Comparison of ENCODE assay signal across 29 mouse cellular contexts in the genomic region with DNA sequence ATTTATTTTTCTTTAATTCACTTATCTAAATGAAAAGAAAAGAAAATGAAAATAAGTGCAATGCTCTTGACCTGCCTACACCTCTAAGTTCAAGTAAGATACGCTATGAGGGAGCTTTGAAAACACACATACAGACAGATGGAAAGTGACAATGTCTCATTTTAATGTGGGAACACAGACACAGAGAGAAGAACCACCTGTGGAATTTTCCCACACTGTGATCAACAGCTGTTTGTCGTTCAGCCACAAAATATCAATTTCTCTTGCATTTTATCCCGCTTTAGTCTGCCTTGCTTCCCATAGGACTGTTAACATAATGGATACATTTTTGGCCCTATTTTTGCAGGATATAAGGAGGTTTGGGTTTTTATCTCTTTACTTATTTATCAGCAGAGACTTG. TPM values are rescaled to one million over a fixed set of nuclear protein-coding genes. Genes with fewer than 3 reads are reported as not detected.
"Had no signal": no experiment of that assay in that cellular context is flagged by ENCODE, and none has a peak within 500 bp of the region (broad histone marks: within the 10 kb centered on the region; RNA-seq: fewer than 3 reads in every experiment).

No protein-coding gene starts in this region.

- H3K27me3 ChIP-seq: hindbrain, embryonic 15.5 days; limb, embryonic 15.5 days; midbrain, embryonic 12.5 days; midbrain, embryonic 15.5 days; neural tube, embryonic 13.5 days; stomach, embryonic 15.5 days had no signal

- H3K9ac ChIP-seq: hindbrain, embryonic 15.5 days; limb, embryonic 15.5 days; liver, embryonic 14.5 days; liver, postnatal 0 days; midbrain, embryonic 12.5 days; midbrain, embryonic 15.5 days; neural tube, embryonic 13.5 days; stomach, embryonic 15.5 days had no signal

- DNase-seq: kidney, adult 2 months; kidney, postnatal 14 days; kidney, postnatal 4 days; liver, postnatal 0 days; lung, postnatal 4 days; retina, postnatal 1 day; spleen, adult 18-20 months; thymus, postnatal 25 days had no signal

- H3K4me2 ChIP-seq: hindbrain, embryonic 15.5 days; limb, embryonic 15.5 days; liver, embryonic 11.5 days; midbrain, embryonic 12.5 days; midbrain, embryonic 15.5 days; neural tube, embryonic 13.5 days; stomach, embryonic 15.5 days had no signal

- H3K4me1 ChIP-seq: hindbrain, embryonic 15.5 days; limb, embryonic 15.5 days; midbrain, embryonic 12.5 days; midbrain, embryonic 15.5 days; neural tube, embryonic 13.5 days had no signal

- H3K4me3 ChIP-seq: hindbrain, embryonic 15.5 days; limb, embryonic 15.5 days; midbrain, embryonic 12.5 days; midbrain, embryonic 15.5 days; myocyte; neural tube, embryonic 13.5 days; stomach, embryonic 15.5 days had no signal

- H3K36me3 ChIP-seq: hindbrain, embryonic 15.5 days; limb, embryonic 15.5 days; midbrain, embryonic 12.5 days; midbrain, embryonic 15.5 days; neural tube, embryonic 13.5 days; stomach, embryonic 15.5 days had no signal

- ATAC-seq: intestine, postnatal 0 days; liver, postnatal 0 days; midbrain, embryonic 15.5 days had no signal

- H3K9me3 ChIP-seq: hindbrain, embryonic 15.5 days; limb, embryonic 15.5 days; midbrain, embryonic 12.5 days; midbrain, embryonic 15.5 days; stomach, embryonic 15.5 days had no signal

- H3K27ac ChIP-seq: hindbrain, embryonic 15.5 days; limb, embryonic 15.5 days; liver, embryonic 14.5 days; midbrain, embryonic 12.5 days; midbrain, embryonic 15.5 days; neural tube, embryonic 13.5 days had no signal

RNA-seq across cellular contexts. Expression of gene Gm17482, which starts 16.3 kb away (rescaled TPM):
- total RNA-seq: layer of hippocampus, adult 18-20 months; layer of hippocampus, postnatal 36 days; left cerebral cortex, postnatal 25 days; megakaryocyte progenitor cell, adult 5-6 weeks; megakaryocyte-erythroid progenitor cell, adult 5-6 weeks; monocyte, adult 5-6 weeks; neutrophil, adult 5-6 weeks had no signal
- polyA plus RNA-seq: hindbrain, embryonic 15.5 days; intestine, embryonic 14.5 days; intestine, postnatal 0 days; kidney, adult 2 months; kidney, embryonic 14.5 days; limb, embryonic 11.5 days; limb, embryonic 15.5 days; liver, embryonic 11.5 days; liver, embryonic 14.5 days; liver, postnatal 0 days; midbrain, embryonic 12.5 days; midbrain, embryonic 15.5 days; myocyte; neural tube, embryonic 13.5 days; stomach, embryonic 15.5 days; thymus, postnatal 0 days had no signal

RNA-seq across cellular contexts. Expression of gene Timp4, which starts 41.2 kb away (rescaled TPM):
- total RNA-seq: megakaryocyte progenitor cell, adult 5-6 weeks; megakaryocyte-erythroid progenitor cell, adult 5-6 weeks; monocyte, adult 5-6 weeks; neutrophil, adult 5-6 weeks had no signal
- polyA plus RNA-seq: liver, embryonic 14.5 days; liver, postnatal 0 days had no signal
